Mouse (Mus musculus) lung, postnatal 36 days (tissue): ENCODE measurements at regions not wholly inside any gene's neighbourhood (a gene's known extent, or its start where the extent isn't known, plus 50 kb on each side); places are given as distances from the start of the nearest gene placed in this dataset.

Experiments used
- DNase-seq: peaks from one replicate; pipeline ENCODE4 v3.0.0; 2022; ENCODE audit warnings: mixed read lengths

DNA sequence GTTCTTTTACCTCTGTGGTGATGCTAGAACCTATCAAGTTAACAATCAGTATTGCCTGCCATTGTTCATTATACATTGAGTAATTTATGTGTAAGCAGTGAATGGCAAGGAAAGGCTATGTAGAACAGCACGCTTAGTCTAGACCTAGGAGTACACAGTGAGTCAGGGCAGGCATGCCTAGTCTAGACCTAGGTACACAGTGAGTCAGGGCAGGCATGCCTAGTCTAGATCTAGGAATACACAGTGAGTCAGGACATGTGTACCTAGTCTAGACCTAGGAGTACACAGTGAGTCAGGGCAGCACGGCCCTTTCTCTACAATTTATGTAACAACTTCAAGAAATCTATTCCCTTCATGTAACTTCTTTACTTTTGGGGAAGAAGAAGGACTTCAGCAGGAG, 347.2 kb downstream of the Tmem232 start:
- DNase-seq = no peak

- DNase-seq = no peak
Observed at GRCm38 (mm10) chr17:65192432-65193059, 348.0 kb downstream of the Tmem232 start.

- no peak for DNase-seq
Observed at GRCm38 (mm10) chr17:65190839-65191591, 349.6 kb downstream of the Tmem232 start.

DNA sequence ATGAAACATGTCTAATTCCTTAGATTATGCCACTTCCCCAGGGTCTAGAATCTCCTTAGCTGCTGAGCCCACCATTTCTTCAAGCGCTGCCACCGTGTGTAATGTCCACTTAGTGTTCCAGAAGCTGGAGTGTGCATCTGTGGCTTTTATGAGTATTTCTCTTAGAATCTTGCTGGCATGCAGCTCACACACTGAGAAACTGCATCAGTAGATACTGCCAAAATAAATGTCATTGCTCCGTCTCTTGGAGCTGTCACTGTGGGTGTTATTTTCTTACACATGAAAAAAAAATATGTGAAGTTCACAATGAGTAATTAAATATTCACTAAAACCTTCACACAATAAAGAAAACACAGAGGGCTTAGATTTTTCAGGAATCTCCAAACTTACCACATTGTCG, 345.3 kb upstream of the 4930583I09Rik start:
- DNase-seq = no peak

- DNase-seq = no peak
Observed at GRCm38 (mm10) chr17:65175770-65176169, 339.9 kb upstream of the 4930583I09Rik start.

GRCm38 (mm10) chr17:65174114-65174513, 338.2 kb upstream of the 4930583I09Rik start:
- no peak for DNase-seq

DNA sequence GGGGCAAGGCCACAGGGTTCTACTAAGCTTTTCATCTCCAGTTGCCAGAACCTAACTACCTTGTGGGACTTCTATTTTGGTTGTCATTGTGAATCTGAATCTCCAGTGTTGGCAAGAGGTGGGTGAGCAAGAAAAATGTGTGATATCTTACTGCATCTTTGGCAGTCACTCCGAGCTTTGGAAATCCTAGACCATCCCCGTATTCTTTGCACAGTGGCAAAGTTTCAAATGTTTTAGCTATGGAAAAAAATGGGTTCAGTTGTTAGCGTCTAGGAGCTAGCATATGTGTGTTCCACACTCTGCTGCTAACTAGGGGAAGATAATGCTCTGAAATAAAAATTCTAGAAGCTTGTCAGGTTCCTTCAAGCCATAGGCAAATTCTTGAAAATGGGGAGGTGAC, 337.4 kb upstream of the 4930583I09Rik start:
- DNase-seq = no peak

GRCm38 (mm10) chr17:65170691-65171090, 334.8 kb upstream of the 4930583I09Rik start:
- peak; percentile 1 for DNase-seq

DNA sequence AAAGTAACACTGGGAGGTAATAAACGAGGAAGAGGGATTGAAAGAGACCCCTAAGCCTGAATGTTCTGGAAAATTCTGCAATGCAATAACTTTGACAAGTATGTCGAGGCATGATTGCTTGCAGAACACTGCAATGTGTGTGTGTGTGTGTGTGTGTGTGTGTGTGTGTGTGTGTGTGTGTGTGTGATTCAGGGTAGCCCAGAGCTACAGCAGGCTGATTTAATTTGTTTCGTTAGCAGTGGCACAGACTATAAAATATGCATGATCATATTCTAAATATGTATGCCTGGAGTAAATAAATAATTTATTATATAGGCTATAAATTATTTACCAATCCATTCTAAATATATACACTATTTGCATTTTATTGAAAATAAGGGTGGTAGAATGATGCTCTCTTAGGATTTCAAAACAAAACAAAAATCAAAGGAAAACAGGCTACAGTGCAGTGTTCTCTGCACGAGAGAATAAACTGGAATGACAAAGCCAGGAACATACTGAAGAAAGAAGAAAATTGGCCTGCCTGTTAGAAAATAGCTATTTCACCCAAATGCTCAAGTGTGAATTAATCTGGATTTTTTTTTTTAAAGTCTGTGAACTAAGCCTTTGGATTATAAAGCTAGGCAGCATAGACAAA, 334.2 kb upstream of the 4930583I09Rik start:
- no peak for DNase-seq

DNA sequence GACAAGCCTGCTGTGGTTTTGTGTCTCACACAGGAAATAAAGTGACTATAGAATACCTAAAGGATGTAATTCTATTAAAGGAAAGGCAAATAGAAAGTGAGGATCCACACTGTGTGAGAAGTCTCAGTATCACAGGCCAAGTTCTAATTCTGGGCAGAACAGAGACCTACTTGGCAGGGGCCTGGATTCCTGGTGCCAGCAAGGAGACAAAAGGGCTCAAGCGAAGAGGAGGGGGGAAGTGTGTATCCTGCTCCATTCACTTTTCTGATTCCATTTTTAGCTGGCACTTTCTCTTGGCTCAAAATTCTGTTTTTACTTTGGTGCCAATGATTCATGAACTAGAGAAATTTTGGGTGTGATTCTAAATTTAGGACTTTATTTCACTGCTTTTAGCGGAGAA, 310.5 kb upstream of the 4930583I09Rik start:
- no peak for DNase-seq

DNA sequence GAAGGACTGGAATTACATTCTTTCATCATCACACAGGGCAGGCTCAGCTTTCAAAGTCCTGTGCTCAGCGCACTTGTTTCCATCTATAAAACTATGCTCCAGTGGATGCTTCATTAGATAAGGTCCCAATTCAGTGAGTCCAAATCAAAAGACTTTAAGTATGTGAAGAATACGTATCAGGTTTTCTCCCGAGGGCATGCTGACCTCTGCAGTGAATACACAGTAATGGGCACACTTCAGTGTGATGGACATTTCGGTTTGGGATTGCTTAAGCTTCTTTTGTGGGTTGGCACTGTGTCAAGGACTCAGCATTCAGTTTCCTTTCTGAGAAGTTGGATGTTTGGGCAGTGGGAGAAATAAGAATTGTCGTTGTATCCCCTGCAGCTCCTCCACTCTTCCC, 278.8 kb upstream of the 4930583I09Rik start:
- no peak for DNase-seq

GRCm38 (mm10) chr17:65113121-65113520, 277.2 kb upstream of the 4930583I09Rik start:
- no peak for DNase-seq

GRCm38 (mm10) chr17:65105622-65106021, 269.8 kb upstream of the 4930583I09Rik start:
- DNase-seq = no peak

DNA sequence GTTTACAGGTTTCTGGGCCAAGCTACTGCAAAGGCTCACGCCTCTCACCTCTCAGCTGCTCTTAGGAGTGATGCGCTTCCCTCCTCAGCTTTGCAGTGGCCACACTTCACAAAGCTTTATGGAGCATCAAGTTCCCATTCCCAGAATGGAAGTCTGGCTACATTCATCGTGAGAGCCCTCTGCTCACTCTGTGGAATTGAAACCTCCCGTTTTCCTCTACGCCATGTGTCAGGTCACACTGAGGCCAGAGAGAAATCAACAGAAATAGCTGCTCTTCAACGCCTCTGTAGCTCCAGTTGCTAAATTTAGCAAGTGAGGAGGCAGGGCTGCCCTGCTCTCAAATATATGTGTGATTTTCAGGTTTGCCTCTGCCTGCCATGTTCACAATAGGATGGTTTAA, 265.3 kb upstream of the 4930583I09Rik start:
- no peak for DNase-seq

DNA sequence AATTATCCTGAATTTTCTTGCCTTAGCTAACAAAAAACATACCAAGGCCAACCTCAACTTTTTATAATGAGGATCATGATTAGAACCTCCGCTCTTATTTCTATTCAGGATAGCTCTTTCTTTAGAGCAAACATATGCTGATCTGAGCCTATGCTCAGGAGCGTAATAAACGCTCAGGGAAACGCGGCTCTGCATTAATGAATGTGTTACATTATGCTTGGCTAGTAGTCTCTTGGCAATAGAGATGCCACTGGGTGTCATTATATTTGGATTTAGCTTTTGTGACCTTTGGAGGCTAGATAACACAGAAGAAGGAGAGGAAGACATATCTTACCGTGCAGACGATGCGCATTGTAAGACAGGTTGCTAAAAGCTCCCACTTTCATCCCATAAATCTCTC, 246.4 kb upstream of the 4930583I09Rik start:
- DNase-seq = no peak

- no peak for DNase-seq
Observed at GRCm38 (mm10) chr17:65081779-65082086, 245.9 kb upstream of the 4930583I09Rik start.

GRCm38 (mm10) chr17:65081072-65081778, 245.4 kb upstream of the 4930583I09Rik start:
- no peak for DNase-seq

DNA sequence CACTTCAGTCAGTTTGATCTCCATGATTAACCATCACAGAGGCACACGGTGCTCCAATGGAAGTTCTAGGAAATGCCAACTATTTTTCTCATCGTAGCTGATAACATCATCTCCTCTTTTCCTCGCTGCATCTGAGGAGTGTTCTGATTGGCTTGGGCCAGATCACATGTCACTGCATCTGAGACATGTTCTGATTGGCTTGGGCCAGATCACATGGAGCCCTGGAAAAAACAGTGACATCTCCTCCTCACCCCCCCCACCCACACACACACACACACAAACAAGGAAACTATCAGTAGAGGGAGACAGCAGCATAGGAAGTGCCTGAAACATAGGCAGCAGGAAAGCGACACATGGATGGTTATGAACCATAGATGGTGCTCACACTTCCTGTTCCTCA, 239.0 kb upstream of the 4930583I09Rik start:
- no peak for DNase-seq

GRCm38 (mm10) chr17:65071114-65071513, 235.2 kb upstream of the 4930583I09Rik start:
- DNase-seq = no peak

GRCm38 (mm10) chr17:65066135-65066534, 230.3 kb upstream of the 4930583I09Rik start:
- no peak for DNase-seq

GRCm38 (mm10) chr17:65056059-65056458, 220.2 kb upstream of the 4930583I09Rik start:
- DNase-seq = no peak

GRCm38 (mm10) chr17:65049860-65050482, 214.1 kb upstream of the 4930583I09Rik start:
- peak; percentile 5 for DNase-seq

DNA sequence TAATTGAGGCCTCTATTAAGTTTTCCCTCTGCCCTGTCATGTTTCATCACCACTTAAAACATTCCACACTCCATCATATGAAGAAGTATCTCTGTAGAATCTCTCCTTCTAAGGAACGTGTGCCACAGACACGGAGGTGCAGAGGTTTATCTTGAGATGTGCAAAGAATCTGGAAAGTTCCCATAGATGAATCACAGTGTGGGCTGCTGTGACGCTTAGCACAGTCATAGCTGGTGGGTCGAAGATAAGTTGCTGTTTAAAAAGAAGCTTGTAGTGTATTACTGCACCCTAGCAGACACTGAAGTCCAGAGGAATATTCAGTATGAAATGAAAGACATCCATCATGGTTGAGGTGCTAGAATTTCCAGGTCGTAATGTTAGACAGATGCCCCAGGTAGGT, 179.9 kb upstream of the 4930583I09Rik start:
- DNase-seq = no peak
